Mouse (Mus musculus) erythroblast, adult 5-6 weeks (primary cell): Measurements from ENCODE around the gene Farp1. TPM values are rescaled to one million over a fixed set of nuclear protein-coding genes. Genes with fewer than 3 reads are reported as not detected.

ENCODE experiments used
- ATAC-seq: replicated peaks from 2 replicates; pipeline ENCODE4 v1.8.0; 2016; ENCODE audit warnings: moderate number of reproducible peaks, mild to moderate bottlenecking, moderate TSS enrichment, inconsistent platforms; ENCODE audit not compliant: poor library complexity, low FRiP score, severe bottlenecking
- total RNA-seq, 2 experiments: library from RNA; stranded (forward) in 1 of 2; stranded (reverse) in 1 of 2; fragments of 150-400 nt in 1 of 2; fragments of 200-764, 138-1000 nt in 1 of 2; gene quantifications; 2 replicates each; pipeline versions ENCODE4 v1.2.3 to v1.2.4; 2015 to 2017; ENCODE audit warnings: low replicate concordance in 2 of 2

Farp1 gene
- total RNA-seq, 2 experiments from 2014 or later = 0.58 to 1.5 TPM

GRCm38 (mm10) chr14:121100829-121101228 lies 65.8 kb downstream of the Farp1 start:
- ATAC-seq = no peak

GRCm38 (mm10) chr14:121101531-121101930 lies 66.5 kb downstream of the Farp1 start:
- no peak for ATAC-seq

- no peak for ATAC-seq
Observed at GRCm38 (mm10) chr14:121102599-121102998, 67.6 kb downstream of the Farp1 start.

DNA sequence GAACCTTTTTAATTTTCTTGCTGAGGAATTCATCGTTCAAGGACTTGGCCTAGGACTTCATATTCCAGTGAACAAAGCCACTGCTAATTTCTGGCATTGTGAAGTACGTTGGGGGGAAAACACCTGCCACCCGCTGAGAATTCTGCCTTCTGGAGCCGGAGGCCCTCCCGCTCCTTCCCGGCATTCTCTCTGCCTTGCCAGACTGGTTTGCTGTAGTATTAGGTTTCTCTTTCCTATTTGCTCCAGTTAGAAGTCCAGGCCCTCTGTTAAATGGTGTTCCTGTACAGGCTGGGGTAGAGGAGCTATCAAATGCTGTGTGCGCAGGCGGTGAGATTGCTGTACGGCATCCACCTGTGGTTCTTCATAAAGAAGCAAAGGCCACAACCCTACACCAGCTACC lies 68.5 kb downstream of the Farp1 start:
- no peak for ATAC-seq

DNA sequence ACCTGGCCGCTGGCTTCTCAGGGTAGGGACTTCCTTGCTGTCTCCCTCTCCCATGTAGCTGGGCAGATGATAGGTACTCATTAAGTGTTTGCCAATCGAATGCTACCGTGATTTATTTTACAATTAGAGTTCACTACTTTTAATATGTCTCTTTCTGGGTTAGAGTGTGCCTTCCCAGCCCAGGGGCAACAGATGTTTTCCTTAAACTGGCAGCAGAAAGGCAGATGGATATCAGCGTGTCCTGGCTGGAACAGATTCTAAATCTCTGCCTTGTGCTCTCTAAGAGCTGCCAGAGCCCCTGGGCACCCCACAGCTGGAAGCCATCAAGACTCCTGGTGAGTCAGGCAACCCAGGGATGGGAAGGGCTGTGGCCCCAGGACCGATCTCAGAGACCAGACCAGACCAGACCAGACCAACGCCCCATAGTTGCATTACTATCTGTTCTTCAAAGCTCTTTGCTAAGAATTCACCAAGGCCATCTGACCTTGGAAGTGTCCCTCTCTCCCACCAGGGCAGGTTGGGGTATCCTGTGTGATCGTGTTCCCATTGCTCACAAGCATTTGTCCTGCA lies 69.8 kb downstream of the Farp1 start:
- no peak for ATAC-seq

- ATAC-seq = no peak
Observed at GRCm38 (mm10) chr14:121106906-121107305, 71.9 kb downstream of the Farp1 start.

DNA sequence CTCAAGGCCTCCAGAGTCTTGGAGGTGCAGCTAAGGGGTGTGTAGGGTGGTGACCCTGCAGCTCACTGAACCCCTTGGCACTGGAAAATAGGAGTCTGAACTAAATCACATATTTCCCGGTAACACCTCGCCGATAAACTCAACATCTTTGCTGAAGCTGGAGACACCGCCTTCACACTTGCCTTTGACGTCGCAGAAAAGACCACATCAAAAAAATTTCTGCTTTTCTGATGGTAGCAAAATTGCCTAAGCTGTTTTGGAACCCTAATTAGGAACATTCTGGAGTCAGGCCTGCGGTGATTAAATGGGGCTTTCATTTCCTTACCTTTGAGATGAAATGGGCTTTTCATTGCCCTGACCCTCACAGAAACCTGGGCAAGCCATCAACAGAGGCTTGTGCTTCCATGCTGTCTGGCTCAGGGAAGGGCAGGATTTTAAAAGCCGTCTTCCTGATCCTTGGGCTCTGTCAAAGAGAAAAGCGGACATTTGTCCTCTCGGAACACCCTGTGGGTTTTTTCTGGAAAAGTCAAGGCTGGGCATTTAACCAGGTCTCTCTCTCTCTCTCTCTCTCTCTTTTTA lies 72.8 kb downstream of the Farp1 start:
- no peak for ATAC-seq

- no peak for ATAC-seq
Observed at GRCm38 (mm10) chr14:121108439-121109115, 73.6 kb downstream of the Farp1 start.

DNA sequence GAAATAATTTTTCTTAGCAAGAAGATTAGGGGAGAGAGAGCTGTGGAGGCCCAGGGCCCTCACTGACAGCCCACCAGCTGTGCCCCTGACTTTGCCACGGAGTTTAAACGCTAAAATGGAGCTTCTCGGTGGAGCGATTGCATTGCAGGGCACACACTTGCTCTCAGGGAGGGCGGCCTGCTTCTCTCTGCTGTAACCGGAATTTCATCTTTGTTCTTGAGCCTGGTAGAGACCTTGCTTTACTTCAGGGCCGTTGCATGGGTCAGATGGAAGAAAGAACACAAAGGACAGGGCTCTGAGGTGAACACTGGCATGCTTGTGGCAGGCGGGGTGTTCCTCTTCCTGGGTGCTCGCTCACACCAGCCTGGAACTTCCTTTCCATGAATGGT lies 74.1 kb downstream of the Farp1 start:
- ATAC-seq = no peak

GRCm38 (mm10) chr14:121110492-121111267 lies 75.7 kb downstream of the Farp1 start:
- ATAC-seq = no peak

DNA sequence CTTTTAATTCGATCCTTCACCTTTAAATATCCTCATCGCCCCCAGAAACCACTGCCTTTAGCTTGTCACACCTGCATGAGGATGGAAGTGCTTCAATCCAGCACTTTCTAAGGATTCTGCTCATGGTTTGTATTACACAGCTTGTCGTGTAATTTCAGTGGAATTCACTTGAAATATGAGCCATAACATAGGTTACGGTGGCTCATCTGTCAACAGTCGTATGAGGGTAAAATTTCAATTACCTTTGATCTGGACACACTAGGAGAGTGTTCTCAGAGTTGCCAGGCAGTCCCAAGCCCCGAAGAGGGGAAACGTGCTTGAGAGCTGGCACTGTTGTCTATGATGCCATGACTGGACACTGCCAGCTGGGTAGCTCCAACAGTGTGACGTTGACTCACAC lies 77.1 kb downstream of the Farp1 start:
- no peak for ATAC-seq

- ATAC-seq = no peak
Observed at GRCm38 (mm10) chr14:121113785-121114184, 78.8 kb downstream of the Farp1 start.

DNA sequence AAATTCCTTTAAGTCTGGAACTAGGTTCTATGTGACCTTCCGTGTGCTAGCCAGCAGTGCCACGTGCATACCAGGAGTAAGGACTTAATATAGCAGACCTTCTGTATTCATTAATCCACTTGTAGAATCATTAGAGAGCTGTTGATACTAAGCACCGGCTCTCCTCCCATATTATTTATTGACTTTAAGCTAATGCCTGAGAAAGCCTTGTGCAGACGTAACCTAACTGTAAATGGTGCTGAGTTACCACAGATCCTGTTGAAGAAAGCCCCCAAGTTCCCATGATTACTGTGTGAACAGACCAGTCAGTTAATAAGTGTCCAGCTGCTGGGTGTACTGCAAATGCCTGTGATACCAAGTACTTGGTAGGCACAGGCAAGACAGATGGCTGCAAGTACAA lies 81.7 kb downstream of the Farp1 start:
- ATAC-seq = no peak

DNA sequence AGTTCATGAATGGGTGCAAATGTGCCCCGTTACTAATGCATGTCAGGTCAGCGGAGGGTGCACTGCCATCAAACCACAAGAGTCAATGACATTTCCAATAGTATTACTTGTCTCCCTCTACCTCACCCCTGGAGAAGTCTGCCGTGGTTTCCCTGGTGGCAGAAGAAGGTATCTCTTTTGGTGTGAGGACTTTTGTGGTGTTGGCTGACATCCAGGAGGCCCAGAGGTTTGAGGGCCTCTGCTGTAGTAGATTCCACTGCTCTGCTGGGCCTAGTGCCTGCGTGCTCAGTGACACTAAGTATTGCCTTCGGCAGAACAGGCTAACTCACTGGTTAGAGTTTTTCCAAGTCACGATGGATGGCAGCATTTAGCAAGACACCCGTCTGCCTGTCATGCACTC lies 83.9 kb downstream of the Farp1 start:
- ATAC-seq = no peak

DNA sequence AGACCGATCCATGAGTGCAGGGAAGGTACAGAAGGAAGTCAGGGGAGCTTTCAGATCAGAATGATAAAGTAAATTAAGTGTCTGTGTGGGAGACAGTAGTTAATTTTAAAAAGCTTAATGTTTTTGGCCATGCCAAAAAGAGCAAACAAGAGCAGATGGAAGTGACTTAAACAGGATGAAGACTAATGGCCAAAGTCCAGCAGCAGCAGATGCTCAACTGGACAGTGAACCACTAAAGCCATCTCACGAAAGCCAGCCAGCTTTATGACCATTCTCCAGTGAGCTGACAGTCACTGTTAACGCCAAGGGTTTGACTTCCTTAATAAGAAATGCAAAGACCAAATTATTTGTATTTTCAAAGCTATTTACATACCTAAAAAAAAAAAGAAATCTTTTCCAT lies 86.7 kb downstream of the Farp1 start:
- ATAC-seq = no peak

GRCm38 (mm10) chr14:121122852-121123251 lies 87.9 kb downstream of the Farp1 start:
- ATAC-seq = no peak

DNA sequence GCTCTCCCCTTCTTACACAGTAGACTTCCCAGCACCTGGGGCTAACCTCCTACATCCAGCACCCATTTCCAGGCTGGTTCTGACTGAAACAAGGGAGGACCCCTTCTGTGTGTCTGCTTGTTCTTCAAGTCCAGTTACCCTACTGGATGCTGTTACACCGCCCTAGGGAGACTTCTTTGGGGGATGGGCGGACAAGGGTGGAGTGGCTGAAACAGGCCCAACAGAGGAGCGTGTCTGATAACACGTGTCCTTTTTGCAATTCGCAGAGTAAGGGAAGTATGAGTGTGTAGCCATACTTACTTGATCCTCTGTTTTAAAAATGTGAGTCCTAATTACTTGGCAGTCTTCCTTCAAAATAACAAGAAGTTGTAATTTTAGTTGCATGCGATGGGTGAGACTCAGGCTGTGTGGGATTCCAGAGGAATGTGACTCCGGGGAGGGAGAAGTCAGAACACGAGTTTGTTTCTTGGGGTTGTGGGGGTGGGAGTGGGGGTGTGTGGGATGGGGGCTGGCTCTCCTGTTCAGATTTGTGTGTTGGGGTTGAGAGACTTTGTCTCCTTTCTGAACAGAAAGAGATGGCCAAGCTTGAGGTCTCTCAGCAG lies 89.5 kb downstream of the Farp1 start:
- no peak for ATAC-seq

- no peak for ATAC-seq
Observed at GRCm38 (mm10) chr14:121125651-121126050, 90.7 kb downstream of the Farp1 start.

DNA sequence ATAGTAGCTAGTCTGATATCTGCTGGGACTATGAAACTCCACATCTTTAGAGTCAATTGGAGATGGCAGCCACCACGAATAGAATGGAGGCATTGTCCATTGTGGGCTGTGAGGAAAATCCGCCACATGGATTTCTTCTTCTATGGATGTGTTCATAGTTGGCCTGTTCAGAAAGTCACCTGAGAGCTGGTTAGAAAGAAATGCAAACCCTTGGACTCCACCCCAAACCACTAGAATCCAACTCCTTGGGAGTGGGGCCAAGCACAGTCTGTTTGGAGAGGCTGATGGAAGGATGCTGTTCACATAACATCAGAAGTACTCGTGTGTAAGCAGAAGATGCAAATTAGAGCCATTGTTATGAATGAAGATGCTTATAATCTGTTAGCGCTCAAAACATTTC lies 91.3 kb downstream of the Farp1 start:
- ATAC-seq = no peak
